Mouse (Mus musculus) heart, embryonic 10.5 days (tissue): ENCODE measurements around the gene Map4k1. TPM values are rescaled to one million over a fixed set of nuclear protein-coding genes. Genes with fewer than 3 reads are reported as not detected.

Experiments used
- DNase-seq: peaks from one replicate; pipeline ENCODE4 v3.0.0-alpha.2; 2017; ENCODE audit warnings: low spot score
- H3K27ac ChIP-seq: fragments of 300-500 bp; sonication (generic); 2 replicates; pipeline ENCODE4 v1.5.1; 2016; ENCODE audit warnings: mild to moderate bottlenecking
- H3K27me3 ChIP-seq: fragments of 300-500 bp; sonication (generic); 2 replicates; pipeline ENCODE4 v1.6.1; 2016; ENCODE audit warnings: mild to moderate bottlenecking; ENCODE audit not compliant: poor library complexity, insufficient read depth, severe bottlenecking
- H3K36me3 ChIP-seq: fragments of 300-500 bp; sonication (generic); 2 replicates; pipeline ENCODE4 v1.6.1; 2016; ENCODE audit warnings: mild to moderate bottlenecking, moderate library complexity
- H3K4me1 ChIP-seq: fragments of 300-500 bp; sonication (generic); 2 replicates; pipeline ENCODE4 v1.6.1; 2016; ENCODE audit warnings: mild to moderate bottlenecking
- H3K4me3 ChIP-seq: fragments of 300-500 bp; sonication (generic); 2 replicates; pipeline ENCODE4 v1.5.1; 2016; ENCODE audit warnings: mild to moderate bottlenecking, moderate library complexity
- H3K9me3 ChIP-seq: fragments of 300-500 bp; sonication (generic); 2 replicates; pipeline ENCODE4 v1.6.1; 2016; ENCODE audit warnings: mild to moderate bottlenecking, moderate library complexity
- WGBS: fragments of 180-500 bp; shearing (Covaris S2); methylation state at CpG from one replicate; pipeline ENCODE4 v1.1.7; 2016; 5-methylcytosine and 5-hydroxymethylcytosine counted together
- polyA plus RNA-seq: library from polyadenylated mRNA; unstranded; fragments of >200 nt; fragmentation: Nextera tagmentation; extraction: Ambion mirVana; gene quantifications from 2 replicates; pipeline ENCODE4 v1.2.1, GENCODE M21; 2016

Gene Map4k1
- 9.9 and 14.3 TPM in 2 replicates for polyA plus RNA-seq

GRCm38 (mm10) chr7:28981651-28982273 is at the start of gene Map4k1, which contains the start of gene Eif3k:
TSS of gene Map4k1 (plus strand) at chr7:28982050.
TSS of gene Eif3k (minus strand) at chr7:28981864.
- H3K9me3 ChIP-seq: no peaks in the 10 kb centered on the region
- H3K36me3 ChIP-seq: peaks cover 30% of the 10 kb centered on the region
- H3K27ac ChIP-seq: peak within 1 kb of the TSS; percentile 89
- peaks cover 28% of the 10 kb centered on the region for H3K4me1 ChIP-seq
- WGBS: under 1% methylated on average over 36 of the region's 36 CpGs
- DNase-seq: peak; percentile 99
- H3K4me3 ChIP-seq: peak within 1 kb of the TSS; percentile 74
- H3K27me3 ChIP-seq: no peaks in the 10 kb centered on the region

GRCm38 (mm10) chr7:28932421-28933041 is 49.3 kb upstream of the Map4k1 start:
- DNase-seq: no peak
- no peaks in the 10 kb centered on the region for H3K9me3 ChIP-seq
- peaks cover 81% of the 10 kb centered on the region for H3K4me1 ChIP-seq
- 57% methylated on average over 6 of the region's 6 CpGs for WGBS
- H3K27me3 ChIP-seq: no peaks in the 10 kb centered on the region
- H3K27ac ChIP-seq: peak overlapping the region; percentile 72
- H3K36me3 ChIP-seq: peaks cover 23% of the 10 kb centered on the region
- H3K4me3 ChIP-seq: no peak overlapping the region

GRCm38 (mm10) chr7:28933825-28934224 is 48.0 kb upstream of the Map4k1 start:
- H3K9me3 ChIP-seq: no peaks in the 10 kb centered on the region
- peak overlapping the region; percentile 31; the same call in 1 of the 2 replicates for H3K27ac ChIP-seq
- H3K4me3 ChIP-seq: no peak overlapping the region
- peaks cover 22% of the 10 kb centered on the region for H3K36me3 ChIP-seq
- WGBS: 83% methylated on average over 2 of the region's 2 CpGs
- H3K4me1 ChIP-seq: peaks cover 91% of the 10 kb centered on the region
- no peak for DNase-seq
- no peaks in the 10 kb centered on the region for H3K27me3 ChIP-seq

- H3K27ac ChIP-seq: peak overlapping the region; percentile 94
- H3K27me3 ChIP-seq: no peaks in the 10 kb centered on the region
- H3K36me3 ChIP-seq: peaks cover 27% of the 10 kb centered on the region
- 63% methylated on average over 4 of the region's 4 CpGs for WGBS
- H3K9me3 ChIP-seq: no peaks in the 10 kb centered on the region
- H3K4me1 ChIP-seq: peaks cover 91% of the 10 kb centered on the region
- no peak overlapping the region for H3K4me3 ChIP-seq
- DNase-seq: no peak
These were observed 45.1 kb upstream of the Map4k1 start for GRCm38 (mm10) chr7:28936787-28937186.

GRCm38 (mm10) chr7:28938654-28939053 is 43.2 kb upstream of the Map4k1 start:
- Histone ChIP-seq H3K27ac (peak overlapping the region; percentile 94), H3K27me3 (no peaks in the 10 kb centered on the region), H3K9me3 (no peaks in the 10 kb centered on the region), H3K4me1 (peaks cover 94% of the 10 kb centered on the region), H3K36me3 (peaks cover 38% of the 10 kb centered on the region), H3K4me3 (no peak overlapping the region; the same call in 1 of the 2 replicates)
- DNase-seq: no peak
- 70% methylated on average over 4 of the region's 4 CpGs for WGBS

GRCm38 (mm10) chr7:28939418-28940183 is 42.2 kb upstream of the Map4k1 start:
- Histone ChIP-seq H3K27ac (peak overlapping the region; percentile 94), H3K4me1 (peaks cover 95% of the 10 kb centered on the region), H3K36me3 (peaks cover 30% of the 10 kb centered on the region; the same call in 1 of the 2 replicates), H3K27me3 (no peaks in the 10 kb centered on the region), H3K9me3 (no peaks in the 10 kb centered on the region), H3K4me3 (no peak overlapping the region; the same call in 1 of the 2 replicates)
- no peak for DNase-seq
- WGBS: 52% methylated on average over 7 of the region's 7 CpGs

- WGBS: 49% methylated on average over 4 of the region's 4 CpGs
- peaks cover 22% of the 10 kb centered on the region; the same call in 1 of the 2 replicates for H3K36me3 ChIP-seq
- DNase-seq: no peak
These were observed 40.7 kb upstream of the Map4k1 start for GRCm38 (mm10) chr7:28941129-28941528.

GRCm38 (mm10) chr7:28941542-28941941 is 40.3 kb upstream of the Map4k1 start:
- 55% methylated on average over 4 of the region's 4 CpGs for WGBS
- Histone ChIP-seq H3K36me3 (peaks cover 21% of the 10 kb centered on the region; the same call in 1 of the 2 replicates), H3K27ac (peak overlapping the region; percentile 94), H3K4me1 (peaks cover 94% of the 10 kb centered on the region), H3K27me3 (no peaks in the 10 kb centered on the region), H3K9me3 (no peaks in the 10 kb centered on the region), H3K4me3 (no peak overlapping the region)
- DNase-seq: no peak

More at GRCm38 (mm10) chr7:28941129-28941528, 40.7 kb upstream of the Map4k1 start:
- Histone ChIP-seq H3K4me3 (no peak overlapping the region), H3K27me3 (no peaks in the 10 kb centered on the region), H3K9me3 (no peaks in the 10 kb centered on the region), H3K27ac (peak overlapping the region; percentile 94), H3K4me1 (peaks cover 94% of the 10 kb centered on the region)

GRCm38 (mm10) chr7:28943451-28944180 is 38.2 kb upstream of the Map4k1 start:
- 47% methylated on average over 5 of the region's 5 CpGs for WGBS
- peaks cover 19% of the 10 kb centered on the region; the same call in 1 of the 2 replicates for H3K36me3 ChIP-seq

GRCm38 (mm10) chr7:28944756-28945415 is 37.0 kb upstream of the Map4k1 start:
- peaks cover 96% of the 10 kb centered on the region for H3K4me1 ChIP-seq
- H3K27me3 ChIP-seq: no peaks in the 10 kb centered on the region
- peak overlapping the region; percentile 35; the same call in 1 of the 2 replicates for H3K4me3 ChIP-seq
- 45% methylated on average over 6 of the region's 6 CpGs for WGBS
- no peaks in the 10 kb centered on the region for H3K9me3 ChIP-seq
- no peak for DNase-seq
- peaks cover 25% of the 10 kb centered on the region for H3K36me3 ChIP-seq
- peak overlapping the region; percentile 94 for H3K27ac ChIP-seq

More at GRCm38 (mm10) chr7:28943451-28944180, 38.2 kb upstream of the Map4k1 start:
- no peak for DNase-seq
- peak overlapping the region; percentile 94 for H3K27ac ChIP-seq
- H3K27me3 ChIP-seq: no peaks in the 10 kb centered on the region
- H3K9me3 ChIP-seq: no peaks in the 10 kb centered on the region
- H3K4me1 ChIP-seq: peaks cover 96% of the 10 kb centered on the region
- H3K4me3 ChIP-seq: no peak overlapping the region

- H3K9me3 ChIP-seq: no peaks in the 10 kb centered on the region
- peaks cover 96% of the 10 kb centered on the region for H3K4me1 ChIP-seq
- peak overlapping the region; percentile 94 for H3K27ac ChIP-seq
- peaks cover 25% of the 10 kb centered on the region for H3K36me3 ChIP-seq
- H3K27me3 ChIP-seq: no peaks in the 10 kb centered on the region
- WGBS: 4% methylated on average over 10 of the region's 10 CpGs
- peak overlapping the region; percentile 35 for H3K4me3 ChIP-seq
- peak; percentile 93 for DNase-seq
These were observed 36.2 kb upstream of the Map4k1 start for GRCm38 (mm10) chr7:28945416-28946270.
